Mouse (Mus musculus): ENCODE measurements around the gene Abi3.

Abi3 gene

DNA sequence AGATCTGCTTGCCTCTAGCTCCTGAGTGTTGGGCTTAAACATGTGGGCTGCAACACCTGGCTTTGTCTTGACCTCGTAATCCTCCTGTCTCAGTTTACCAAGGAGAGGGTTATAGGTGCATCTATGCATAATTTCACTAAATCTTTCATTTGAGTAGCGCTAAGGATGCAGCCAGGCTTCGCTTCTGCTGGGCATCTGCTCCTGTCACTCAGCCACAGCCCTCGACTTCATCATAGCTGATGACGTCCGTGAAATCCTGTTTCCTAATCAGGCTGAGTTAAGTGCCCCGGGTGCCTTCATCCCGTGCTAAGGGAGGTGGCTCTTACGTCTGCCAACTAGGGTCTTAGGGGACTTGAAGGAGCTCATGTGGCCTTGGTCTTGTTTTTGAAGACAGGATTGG is 58.3 kb downstream of the Abi3 start:
- DNase-seq = no peak

DNA sequence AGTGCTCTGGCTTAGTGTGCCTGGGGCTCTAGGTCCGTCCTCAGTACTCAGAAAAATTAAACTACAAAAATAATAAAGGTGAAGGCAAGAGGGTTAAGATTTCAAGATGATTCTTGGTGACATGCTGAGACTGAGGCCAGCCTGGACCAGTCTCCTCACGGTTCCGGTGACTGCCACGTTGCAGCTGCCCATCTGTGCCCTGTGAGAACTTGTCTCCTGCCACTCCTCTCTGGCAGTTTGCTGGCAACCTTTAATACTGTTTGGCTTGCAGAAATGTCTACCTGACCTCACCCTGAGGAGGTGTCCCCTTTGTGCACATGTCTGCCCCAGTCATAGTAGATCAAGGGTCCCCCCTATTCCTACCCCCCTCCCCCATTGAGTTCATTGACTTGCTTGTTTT is 58.8 kb downstream of the Abi3 start:
- no peak for DNase-seq

DNA sequence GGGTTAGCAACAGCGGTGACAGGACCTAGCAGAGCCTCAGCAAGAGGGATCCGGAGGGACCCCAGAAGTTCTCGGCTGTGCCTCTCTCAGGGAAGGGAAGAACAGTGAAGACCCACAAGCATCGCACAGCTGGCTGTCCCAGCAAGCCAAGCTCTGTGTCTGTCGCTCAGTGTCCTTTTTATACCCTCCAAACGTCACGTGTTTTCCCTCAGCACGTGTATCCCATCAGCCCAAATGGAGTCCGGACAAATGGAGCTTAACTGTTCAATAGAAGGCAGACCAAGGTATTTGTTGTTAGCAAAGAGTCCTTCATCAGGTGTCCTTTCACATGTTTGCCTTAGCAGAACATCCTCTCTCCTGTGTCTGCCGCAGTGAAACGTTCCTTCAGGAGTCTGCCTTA is 60.7 kb downstream of the Abi3 start:
- no peak for DNase-seq

DNA sequence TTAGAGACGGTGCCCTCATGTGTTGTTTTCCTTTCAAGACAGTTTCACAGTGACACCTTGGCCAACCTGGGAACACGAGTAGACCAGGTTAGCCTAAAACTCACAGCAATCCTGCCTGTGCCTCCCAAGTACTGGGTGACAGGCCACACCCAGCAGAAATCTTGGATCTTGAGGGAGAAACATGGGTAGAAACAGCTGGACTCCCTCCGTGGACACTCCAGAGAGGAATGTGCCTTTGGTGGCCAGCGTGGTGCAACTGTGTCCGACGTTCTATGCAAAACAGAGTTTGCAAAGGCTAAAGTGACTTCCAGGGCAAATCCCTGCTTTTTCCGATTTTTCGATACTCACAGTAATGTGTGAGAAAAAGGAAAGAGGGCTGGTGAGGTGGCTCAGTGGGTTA is 61.8 kb downstream of the Abi3 start:
- no peak for DNase-seq
